Comparison of ENCODE assay signal across 10 mouse cellular contexts in genomic region chr16:5639956-5640355, GRCm38 (mm10).
"Had no signal": no experiment of that assay in that cellular context is flagged by ENCODE, and none has a peak within 500 bp of the region (broad histone marks: within the 10 kb centered on the region; RNA-seq: fewer than 3 reads in every experiment).

No protein-coding gene starts in this region.

- DNase-seq: kidney, adult 2 months; kidney, postnatal 25 days; layer of hippocampus, postnatal 36 days; lung, embryonic 14.5 days; lung, postnatal 10 days; lung, postnatal 4 days; right cerebral cortex, adult 18-20 months; right cerebral cortex, postnatal 25 days; thymus, adult 2 months; thymus, postnatal 25 days had no signal
